Mouse (Mus musculus): ENCODE measurements around the gene Tmc1.

Gene Tmc1

DNA sequence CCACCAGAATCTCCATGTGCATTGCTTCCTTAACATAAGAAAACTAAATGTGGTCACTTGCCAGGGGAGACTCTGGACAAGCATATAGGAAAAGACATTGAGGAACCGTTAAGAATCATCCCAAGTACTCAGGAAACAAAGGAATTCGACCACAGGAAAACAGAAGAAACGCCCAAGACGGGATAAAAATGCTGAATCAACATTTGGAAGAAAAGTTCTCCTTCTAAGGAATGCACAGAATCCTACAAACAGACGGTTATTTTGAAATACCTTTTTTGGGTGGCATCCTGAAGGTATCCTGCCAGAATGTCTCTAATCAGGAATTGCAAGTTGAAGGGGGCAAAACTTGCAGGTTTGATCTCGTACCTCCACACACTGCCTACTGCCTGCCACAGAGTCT is at the start of gene Tmc1:
Gene Tmc1, minus strand, starts transcription at position 329 of the 400 bp plus-strand sequence.
- no peak for DNase-seq (ENCODE audit: low read depth, low spot score)

GRCm38 (mm10) chr19:21001552-21001951 is 47.5 kb upstream of the Tmc1 start:
- no peak for DNase-seq (ENCODE audit: low read depth, low spot score)

DNA sequence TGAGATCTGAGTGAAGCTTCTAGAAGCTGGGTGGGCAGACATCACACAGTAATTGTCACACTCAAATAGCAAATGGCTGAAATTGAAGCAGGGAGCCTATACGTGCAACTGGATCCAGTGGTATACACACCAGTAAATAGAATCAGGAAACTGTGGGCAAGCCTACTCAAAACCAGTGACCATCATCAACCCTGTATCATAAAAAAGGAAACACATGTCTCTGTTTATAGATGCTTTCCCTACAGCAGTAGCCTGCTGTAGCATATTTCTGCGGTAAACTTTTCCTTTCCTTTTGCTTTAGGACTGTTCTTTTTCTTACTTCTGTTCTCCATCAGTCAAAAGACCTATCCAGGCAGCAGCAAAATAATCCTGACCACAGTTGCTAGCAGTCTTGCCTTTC is 25.2 kb upstream of the Tmc1 start:
- DNase-seq (ENCODE audit: low read depth, low spot score): no peak

DNA sequence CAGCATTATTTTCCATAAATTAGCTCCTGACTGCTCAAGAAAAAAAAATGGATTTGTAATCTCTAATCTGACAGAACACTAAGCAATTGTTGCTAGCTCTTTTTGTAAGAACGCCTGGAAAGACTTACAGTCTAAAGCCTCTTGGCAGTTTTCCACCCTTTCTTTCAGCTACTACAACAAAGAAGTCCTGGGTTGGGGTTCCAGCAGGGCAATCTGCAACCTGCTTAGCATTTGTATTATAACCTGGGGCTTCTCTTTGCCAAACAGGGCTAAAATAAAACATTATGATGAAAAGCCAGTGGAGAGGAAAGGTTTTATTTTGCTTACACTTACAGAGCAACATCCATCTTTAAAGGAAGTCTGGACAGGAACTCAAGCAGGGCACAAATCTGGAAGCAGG is 24.1 kb upstream of the Tmc1 start:
- peak; percentile 87 for DNase-seq (ENCODE audit: low read depth, low spot score)

- peak; percentile 81 for DNase-seq (ENCODE audit: low read depth, low spot score)
Measured at GRCm38 (mm10) chr19:20971926-20972325, 17.9 kb upstream of the Tmc1 start.

- no peak for DNase-seq (ENCODE audit: low read depth, low spot score)
Measured at GRCm38 (mm10) chr19:20954815-20955214, 813 bp upstream of the Tmc1 start.

GRCm38 (mm10) chr19:20944446-20944845 is 9.6 kb downstream of the Tmc1 start:
- peak; percentile 48 for DNase-seq (ENCODE audit: low read depth, low spot score)

DNA sequence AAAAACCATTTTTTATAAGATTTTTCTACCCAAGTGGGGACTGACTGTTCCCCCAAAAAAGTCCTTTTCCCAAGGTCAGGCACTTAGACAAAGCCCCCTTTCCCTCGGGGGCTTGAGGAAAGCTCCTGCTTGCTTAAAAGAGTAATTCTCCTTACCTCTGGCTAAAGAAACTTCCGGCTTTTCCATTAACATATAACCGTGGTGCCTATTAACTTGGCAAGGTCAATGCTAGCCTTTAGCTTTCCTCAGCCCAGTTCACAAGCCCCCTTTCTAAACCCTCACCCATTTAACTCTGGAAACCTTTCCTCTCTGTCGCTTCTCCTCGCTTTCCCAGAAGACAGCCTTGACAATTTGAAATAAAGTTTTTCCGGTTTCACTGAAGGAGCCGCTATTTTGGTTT is 29.7 kb downstream of the Tmc1 start:
- DNase-seq (ENCODE audit: low read depth, low spot score): peak; percentile 92

DNA sequence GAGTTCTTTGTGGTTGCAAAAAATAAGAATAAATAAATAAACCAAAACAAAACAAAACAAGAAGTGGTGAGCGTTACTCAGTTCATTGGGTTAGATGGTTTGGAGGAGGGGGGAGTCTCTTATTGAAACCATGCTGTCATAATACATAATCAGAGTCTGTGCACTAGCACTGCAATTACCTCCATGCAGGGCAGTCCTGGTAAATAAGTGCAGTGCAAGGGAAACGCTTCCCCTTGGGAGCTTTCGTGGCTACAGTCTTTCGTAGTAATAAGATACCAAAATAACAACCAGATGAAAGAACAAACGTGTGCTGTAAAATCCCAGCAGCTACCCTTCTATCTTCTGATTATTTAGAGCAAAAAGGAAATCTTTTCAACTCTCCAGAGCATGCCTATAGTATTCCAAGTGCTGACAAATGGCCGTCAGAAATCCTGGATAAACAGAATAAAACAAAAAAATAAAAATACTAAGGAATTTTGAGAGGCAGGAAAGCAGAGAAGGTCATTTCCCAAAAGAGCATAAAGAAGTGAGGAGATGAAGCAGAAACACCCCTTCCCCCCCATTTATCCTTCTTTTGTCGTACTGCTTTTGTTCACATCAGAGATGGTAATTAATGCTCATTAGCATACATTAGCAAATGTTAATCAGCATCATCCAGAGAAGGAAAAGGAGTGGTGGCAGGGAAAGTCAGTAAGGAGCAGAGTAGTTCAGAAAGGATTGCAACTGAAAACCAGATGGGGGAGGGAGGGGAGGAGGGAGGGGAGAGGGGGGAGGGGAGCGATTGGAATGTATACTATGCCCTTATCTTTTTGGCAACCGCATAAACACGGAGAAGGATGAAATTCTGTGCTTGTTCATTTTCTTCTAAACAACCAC is 30.4 kb downstream of the Tmc1 start:
- peak; percentile 98 for DNase-seq (ENCODE audit: low read depth, low spot score)

DNA sequence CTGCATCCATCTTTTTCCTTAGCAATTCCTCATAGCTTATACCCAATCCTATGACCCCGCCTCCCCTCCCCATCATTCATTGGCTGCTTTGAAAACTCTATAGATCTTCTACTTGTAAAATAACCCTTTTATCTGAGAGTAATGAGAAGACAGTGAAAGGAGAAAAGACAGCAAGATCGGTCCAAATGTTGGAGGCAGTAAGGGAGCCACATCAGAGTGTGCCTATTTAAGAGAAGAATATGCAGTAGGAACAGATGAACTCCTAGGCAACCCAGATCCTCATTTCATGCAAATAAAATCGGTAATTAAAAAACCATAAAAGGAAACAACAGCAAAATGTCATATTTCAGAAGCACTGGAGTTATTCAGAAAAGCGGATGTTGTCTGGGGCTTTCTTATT is 35.8 kb downstream of the Tmc1 start:
- no peak for DNase-seq (ENCODE audit: low read depth, low spot score)

GRCm38 (mm10) chr19:20915151-20915550 is 38.9 kb downstream of the Tmc1 start:
- DNase-seq (ENCODE audit: low read depth, low spot score): peak; percentile 74

- no peak for DNase-seq (ENCODE audit: low read depth, low spot score)
Measured at GRCm38 (mm10) chr19:20910356-20910755, 43.6 kb downstream of the Tmc1 start.

DNA sequence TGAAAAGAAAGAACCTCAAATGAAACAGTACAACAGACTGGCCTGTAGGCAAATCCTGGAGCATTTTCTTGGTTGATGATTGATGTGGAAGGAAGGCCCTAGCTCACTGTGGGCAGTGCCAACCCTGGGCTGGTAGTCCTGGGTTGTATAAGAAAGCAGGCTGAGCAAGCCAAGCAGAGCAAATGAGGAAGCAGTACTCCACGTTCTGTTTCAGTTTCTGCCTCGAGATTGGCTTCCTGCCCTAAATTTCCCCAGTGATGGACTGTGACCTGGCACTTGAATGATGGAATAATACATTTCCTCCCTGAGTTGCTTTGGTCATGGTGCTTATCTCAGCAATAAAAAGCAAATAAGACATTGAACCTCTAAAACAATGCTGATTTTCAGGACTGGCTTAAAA is 72.8 kb downstream of the Tmc1 start:
- DNase-seq (ENCODE audit: low read depth, low spot score): no peak

DNA sequence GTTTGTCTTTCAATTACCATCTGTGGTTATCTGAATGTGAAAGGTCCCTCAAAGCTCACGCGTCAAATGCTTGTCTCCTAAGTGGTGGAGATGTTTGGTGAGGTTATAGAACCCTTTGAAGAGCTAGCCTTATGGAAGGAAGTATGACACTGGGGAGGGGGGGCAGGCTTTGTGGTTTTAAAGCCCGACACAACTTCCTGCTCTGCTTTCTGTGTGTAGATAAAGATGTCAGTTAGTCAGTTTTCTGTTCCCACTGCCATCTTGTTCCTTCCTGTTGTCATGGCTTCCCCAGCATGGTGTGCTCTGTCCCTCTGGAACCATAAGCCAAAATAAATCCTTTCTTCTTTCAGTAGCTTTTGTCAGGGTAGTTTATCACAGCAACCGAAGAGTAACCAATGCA is 78.1 kb downstream of the Tmc1 start:
- no peak for DNase-seq (ENCODE audit: low read depth, low spot score)

DNA sequence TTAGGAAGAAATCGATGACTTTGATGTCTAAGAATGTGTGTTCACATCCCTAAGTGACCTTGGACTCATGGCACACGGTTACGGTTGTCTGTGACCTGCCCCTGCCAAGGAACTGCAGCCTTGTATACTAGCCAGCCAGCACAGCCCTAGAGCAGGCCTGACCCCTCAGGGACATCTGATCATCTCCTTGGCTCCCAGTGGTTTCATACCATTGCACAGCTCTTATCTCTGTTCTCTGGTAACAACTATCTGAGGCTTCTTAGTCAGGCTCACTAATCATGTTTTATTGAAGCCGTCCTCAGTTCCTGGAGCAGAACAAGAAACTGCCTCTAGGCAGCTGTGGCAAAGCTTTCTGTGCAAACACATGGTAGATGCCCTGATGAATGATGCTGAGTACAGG is 92.2 kb downstream of the Tmc1 start:
- DNase-seq (ENCODE audit: low read depth, low spot score): no peak

- no peak for DNase-seq (ENCODE audit: low read depth, low spot score)
Measured at GRCm38 (mm10) chr19:20860270-20860669, 93.7 kb downstream of the Tmc1 start.

GRCm38 (mm10) chr19:20857819-20858218 is 96.2 kb downstream of the Tmc1 start:
- DNase-seq (ENCODE audit: low read depth, low spot score): no peak

- peak; percentile 58 for DNase-seq (ENCODE audit: low read depth, low spot score)
Measured at GRCm38 (mm10) chr19:20848906-20849305, 105.1 kb downstream of the Tmc1 start.

- no peak for DNase-seq (ENCODE audit: low read depth, low spot score)
Measured at GRCm38 (mm10) chr19:20847476-20848073, 106.4 kb downstream of the Tmc1 start.

DNA sequence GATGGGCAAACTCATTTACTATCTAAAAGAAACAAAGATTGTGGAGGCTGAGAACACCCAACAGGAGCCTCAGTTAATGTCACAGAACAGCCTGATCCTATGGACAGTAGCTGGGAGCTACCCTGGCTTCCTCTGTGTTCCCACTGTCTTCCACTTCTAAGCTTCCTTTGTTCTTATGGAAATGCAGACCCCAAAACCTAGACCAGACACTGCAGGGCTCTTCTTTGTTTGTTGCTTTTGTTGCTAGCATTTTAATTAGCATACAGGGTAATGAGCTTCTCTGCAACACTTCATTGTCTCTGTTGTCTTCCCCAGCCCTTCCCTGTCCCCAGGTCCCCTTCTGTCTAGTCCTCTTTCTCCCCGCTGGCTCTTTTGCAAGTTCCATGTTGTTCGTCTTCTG is 116.6 kb downstream of the Tmc1 start:
- DNase-seq (ENCODE audit: low read depth, low spot score): peak; percentile 71

DNA sequence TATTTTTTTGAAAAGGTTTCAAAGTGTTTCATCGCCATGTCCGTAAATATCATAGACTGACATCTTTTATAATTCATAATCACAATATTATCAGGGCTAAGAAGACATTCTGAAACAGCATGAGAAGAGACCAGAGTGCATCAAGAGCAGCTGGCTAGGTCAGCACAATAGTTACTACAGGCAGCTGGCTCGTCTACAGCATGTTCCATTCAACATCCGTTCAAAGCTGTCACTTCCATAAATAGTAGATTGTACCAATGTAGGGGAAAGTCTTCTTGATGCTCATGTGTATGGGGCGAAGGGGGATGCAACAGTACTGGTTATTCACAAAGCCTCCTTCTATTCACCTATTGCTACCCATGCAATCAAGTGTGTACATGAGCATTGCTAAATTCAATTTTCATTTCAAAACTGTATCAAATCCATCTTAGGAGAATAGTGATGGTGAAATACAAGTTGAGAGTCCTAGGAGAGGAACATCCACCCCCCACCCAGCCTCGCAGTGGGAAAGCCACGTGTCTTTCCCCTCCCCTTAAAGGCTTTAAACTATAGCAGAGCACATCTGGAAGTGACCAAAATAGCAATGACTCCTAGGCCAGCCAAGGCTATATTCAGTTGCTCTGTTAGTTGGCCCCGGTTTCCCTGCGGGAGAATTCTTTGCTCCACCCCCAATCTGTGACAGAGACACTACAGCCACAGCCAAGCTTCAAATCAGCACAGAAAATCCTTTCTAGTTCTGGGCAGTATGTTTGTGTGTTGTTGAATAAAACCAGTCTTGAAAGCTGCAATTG is 117.8 kb downstream of the Tmc1 start:
- no peak for DNase-seq (ENCODE audit: low read depth, low spot score)

DNA sequence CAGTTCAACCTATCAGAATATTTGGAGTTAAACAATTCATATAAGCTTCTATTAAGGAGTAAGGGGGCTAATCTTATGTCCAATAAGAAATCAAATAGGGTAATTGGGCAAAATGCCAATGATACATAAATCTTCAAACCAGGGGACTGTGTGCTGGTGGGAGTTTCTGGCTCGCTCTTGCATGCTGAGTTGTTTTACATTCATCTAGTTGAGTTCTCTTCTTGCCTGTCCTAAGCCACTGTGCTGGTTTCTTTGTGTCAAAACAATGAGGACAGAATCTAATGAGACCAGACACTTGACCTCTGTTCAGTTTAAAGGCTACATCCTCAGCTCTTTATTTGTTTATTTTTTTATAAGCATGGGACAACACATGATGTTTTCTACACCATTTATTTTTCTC is 119.1 kb downstream of the Tmc1 start:
- DNase-seq (ENCODE audit: low read depth, low spot score): no peak

Measured in R1 (cell line).